Mouse (Mus musculus) heart, adult 8-10 months (tissue): Measurements from ENCODE around the gene Harbi1. TPM values are rescaled to one million over a fixed set of nuclear protein-coding genes. Genes with fewer than 3 reads are reported as not detected.

ENCODE experiments used
- DNase-seq: peaks from one replicate; pipeline ENCODE4 v3.0.0; 2022; ENCODE audit warnings: low spot score
- total RNA-seq, 4 experiments: library from RNA; stranded (reverse); gene quantifications; 2 replicates each; pipeline ENCODE4 v1.2.4; 2022

Gene Harbi1
- total RNA-seq, result 1 to 10 TPM; 5.8 to 8.5 (median 6.5) TPM

- DNase-seq, result peak; percentile 90
Measured at GRCm38 (mm10) chr2:91710272-91711234, at the start of gene Harbi1, which contains the start of gene Atg13. TSS of gene Harbi1 (plus strand) at chr2:91710852. TSS of gene Atg13 (minus strand) at chr2:91710576.

DNA sequence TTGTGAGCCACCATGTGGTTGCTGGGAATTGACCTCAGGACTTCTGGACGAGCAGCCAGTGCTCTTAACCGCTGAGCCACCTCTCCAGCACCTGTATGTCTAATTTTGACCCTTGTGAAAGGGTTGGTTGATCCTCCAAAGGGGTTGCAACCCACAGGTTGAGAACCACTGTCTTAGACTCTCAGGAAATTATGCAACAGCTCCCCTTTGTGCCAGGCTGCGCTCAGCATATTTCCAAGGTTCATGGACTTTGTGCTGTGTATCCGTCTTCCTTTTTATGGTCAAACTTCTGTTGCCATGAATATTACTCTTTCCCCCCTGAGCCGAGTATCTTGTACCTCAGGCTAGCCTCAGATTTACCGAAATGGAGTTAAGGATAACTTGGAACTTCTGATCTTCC is 49.7 kb upstream of the Harbi1 start:
- DNase-seq, result no peak

DNA sequence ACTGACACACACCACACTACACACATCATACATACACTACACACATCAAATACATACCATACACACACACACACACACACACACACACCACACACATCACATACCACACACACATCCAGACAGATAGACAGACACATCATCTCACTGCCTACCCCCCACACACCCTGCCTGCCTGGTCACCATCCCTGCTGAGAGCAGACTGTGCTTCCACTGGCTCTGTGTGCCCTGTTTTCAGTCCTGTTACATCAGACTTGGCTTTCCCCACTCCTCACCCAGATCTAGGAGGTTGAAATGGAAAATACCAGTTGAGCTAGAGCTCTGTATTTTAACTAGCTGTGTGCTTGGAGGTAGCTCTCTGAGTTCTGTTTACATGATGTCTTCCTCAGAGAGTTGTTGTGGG is 45.9 kb upstream of the Harbi1 start:
- no peak for DNase-seq

DNA sequence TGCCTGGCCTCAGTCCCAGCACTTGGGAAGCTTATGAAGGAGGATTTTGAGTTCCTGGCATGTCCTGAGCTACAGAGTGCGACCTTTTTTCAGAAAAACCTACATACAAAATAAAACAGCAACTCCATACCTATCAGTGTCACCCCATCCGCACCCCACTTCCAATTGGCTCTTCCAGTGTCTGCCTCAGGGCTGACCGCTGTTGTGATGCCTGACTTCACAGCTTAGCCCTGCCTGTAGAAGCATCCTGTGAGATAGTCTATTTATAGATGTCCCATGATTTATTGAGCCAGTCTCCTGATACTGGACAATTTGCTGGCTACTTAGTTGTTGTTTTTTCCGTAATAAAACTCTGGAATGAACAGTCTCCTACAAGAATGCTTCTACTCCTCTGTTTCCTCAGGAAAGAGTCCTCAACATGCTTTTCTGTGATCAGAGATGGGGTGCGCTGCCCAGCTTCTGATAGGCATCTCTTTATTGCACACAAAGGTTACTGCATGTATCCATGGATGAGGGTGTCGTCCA is 44.2 kb upstream of the Harbi1 start:
- peak; percentile 18 for DNase-seq

- no peak for DNase-seq
Measured at GRCm38 (mm10) chr2:91667747-91668146, 42.9 kb upstream of the Harbi1 start.

GRCm38 (mm10) chr2:91669326-91669725 is 41.3 kb upstream of the Harbi1 start:
- DNase-seq, result no peak

- no peak for DNase-seq
Measured at GRCm38 (mm10) chr2:91670038-91670437, 40.6 kb upstream of the Harbi1 start.

- DNase-seq, result no peak
Measured at GRCm38 (mm10) chr2:91673587-91673986, 37.1 kb upstream of the Harbi1 start.

DNA sequence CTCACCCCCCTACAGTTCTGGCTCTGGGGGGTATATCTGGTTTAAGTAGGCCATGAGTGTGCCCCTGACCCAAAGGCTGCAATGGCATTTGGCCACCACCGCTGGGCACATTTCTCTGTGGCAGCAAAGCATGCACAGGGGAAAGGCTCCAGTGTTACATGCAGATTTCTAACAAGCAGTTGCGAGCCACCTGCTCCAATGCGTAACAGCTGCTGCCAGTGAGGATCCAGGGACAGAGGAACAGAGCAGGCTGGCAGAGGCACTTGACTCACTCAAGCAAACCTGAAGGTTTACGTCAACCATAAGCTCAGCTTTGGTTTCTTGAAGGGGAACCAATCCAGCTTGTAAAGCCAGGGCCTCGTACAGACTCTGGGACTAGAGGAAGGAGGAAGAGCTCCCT is 35.8 kb upstream of the Harbi1 start:
- DNase-seq, result no peak

GRCm38 (mm10) chr2:91676420-91676819 is 34.2 kb upstream of the Harbi1 start:
- no peak for DNase-seq

GRCm38 (mm10) chr2:91676961-91677360 is 33.7 kb upstream of the Harbi1 start:
- no peak for DNase-seq

DNA sequence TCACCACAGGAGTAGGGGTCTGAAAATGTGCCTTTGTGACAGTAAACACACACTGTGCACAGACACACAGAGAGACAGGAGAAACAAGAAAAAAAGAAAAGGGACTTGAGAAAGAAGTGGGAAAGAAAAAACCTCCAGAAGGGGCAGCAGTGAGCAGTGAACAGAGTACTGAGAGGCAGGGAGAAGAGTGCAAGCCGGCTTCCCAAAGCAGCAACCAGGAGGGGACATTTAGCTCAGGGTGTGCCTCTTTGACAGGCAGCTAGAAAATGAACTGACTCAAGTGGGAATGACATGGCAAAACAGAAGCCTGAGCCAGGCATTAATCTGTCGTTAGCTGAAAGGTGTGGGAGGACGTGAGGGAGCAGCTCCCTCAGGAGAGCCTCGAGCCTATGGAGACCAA is 27.8 kb upstream of the Harbi1 start:
- peak; percentile 41 for DNase-seq

GRCm38 (mm10) chr2:91683919-91684318 is 26.7 kb upstream of the Harbi1 start:
- DNase-seq, result no peak

DNA sequence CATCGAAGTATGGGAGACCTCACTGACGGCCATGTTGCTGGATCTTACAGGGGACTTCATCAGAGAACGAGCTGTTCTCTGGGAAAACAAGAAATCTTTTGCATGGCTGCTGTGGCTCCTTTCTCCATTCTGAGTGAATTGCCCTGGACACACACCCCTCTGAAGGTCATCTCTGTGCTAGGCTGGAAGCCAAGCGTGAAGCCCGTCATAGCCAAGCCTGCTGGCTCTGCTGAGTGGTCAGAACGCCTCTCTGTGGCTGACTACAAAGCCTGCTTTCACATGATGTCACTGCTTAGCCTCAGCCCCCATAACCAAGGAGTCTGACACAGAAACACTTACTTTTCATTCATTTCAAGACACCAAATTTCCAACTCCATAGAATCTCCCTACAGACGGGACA is 21.2 kb upstream of the Harbi1 start:
- DNase-seq, result peak; percentile 59

DNA sequence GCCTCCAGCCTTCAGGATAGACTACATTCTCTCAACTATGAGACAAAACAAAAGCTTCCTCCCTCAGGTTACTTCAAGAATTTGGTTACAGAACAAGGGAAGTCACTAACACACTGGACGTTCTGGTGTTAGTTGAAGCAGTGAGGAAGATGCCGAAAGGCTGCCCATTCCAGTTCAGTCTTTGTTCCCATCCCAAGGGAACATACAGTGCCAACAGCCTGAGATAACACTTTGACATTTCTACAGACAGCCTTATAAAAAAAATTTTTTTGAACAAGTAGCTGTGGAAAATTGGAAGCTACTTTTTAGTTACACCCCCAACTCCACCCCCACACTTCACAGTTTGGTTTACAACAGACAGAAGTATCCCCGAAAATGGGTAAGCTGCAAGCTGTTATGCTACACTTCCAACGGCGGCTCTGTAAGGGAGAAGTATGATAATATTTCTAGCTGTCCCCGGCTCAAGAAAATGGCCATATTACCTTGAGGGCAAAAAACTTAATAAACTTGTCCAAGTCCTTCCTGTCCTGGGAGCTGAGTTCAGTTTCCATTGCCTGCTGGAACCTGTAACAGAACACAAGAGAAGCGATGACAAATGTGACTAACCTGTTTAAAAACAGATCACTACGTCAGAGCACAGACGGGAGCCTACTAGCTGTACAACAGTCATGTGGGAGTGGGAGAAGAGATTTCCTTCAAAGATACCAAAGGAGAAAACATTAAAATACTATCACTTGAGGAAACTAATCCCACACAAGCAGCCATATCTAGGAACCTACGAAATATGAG is 15.0 kb upstream of the Harbi1 start:
- peak; percentile 18 for DNase-seq

GRCm38 (mm10) chr2:91696225-91696590 is 14.4 kb upstream of the Harbi1 start:
- no peak for DNase-seq

DNA sequence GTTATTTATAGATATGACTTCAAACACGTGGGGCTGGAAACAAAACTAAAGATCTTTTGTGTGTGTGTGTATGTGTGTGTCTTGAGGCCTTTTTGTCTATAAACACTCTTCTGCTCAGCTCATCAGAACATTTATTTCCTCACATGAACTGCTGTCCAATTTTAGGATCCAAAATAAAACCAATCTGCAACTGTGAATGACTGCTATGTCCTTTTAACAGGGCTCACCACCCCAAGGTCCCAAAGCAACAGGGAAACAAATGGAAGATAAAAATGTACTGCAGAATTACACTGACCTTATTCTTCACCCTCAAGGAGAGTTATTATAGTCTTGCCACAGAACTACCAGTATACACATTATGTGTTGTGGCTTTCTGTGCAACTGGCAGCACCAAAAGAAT is 11.4 kb upstream of the Harbi1 start:
- DNase-seq, result no peak

- no peak for DNase-seq
Measured at GRCm38 (mm10) chr2:91701366-91701765, 9.3 kb upstream of the Harbi1 start.

DNA sequence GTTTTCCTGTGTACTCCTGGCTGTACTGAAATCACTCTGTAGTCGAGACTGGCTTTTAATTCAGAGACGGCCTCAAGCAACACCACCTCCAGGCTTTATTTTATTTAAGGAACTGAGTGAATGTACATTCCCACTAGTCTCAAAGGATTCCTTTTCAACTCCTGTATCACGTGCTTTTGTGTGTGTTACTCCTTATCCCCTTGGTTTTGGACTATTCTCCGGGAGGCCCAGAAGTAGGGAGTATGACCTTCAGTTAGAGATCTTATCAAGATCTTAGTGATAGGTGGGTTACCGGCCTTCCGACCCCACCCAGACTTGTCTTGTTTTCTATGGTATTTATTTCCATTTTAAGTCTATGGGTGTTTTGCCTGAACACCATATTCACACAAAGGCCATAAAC is 4.9 kb upstream of the Harbi1 start:
- DNase-seq, result no peak

- no peak for DNase-seq
Measured at GRCm38 (mm10) chr2:91706456-91706855, 4.2 kb upstream of the Harbi1 start.

DNA sequence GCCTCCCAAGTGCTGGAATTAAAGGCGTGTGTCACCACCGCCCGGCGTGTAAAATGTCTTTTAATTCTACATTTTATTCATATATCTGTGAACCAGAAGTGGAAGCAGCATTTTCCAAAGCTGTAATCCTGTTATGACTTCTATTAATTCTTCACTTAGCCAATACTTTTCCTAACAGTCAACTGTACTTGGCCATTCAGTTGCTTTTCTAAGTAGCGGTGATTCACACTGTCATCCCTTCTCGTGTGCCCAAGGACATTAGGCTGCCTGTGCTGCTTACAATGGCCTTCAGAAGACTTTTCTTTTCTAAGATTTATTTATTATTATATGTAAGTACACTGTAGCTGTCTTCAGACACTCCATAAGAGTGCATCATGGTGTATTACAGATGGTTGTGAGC is 2.3 kb upstream of the Harbi1 start:
- no peak for DNase-seq

- DNase-seq, result no peak
Measured at GRCm38 (mm10) chr2:91711256-91711925, 739 bp downstream of the Harbi1 start.
